Comparison of ENCODE assay signal across 9 mouse cellular contexts in the genomic region with DNA sequence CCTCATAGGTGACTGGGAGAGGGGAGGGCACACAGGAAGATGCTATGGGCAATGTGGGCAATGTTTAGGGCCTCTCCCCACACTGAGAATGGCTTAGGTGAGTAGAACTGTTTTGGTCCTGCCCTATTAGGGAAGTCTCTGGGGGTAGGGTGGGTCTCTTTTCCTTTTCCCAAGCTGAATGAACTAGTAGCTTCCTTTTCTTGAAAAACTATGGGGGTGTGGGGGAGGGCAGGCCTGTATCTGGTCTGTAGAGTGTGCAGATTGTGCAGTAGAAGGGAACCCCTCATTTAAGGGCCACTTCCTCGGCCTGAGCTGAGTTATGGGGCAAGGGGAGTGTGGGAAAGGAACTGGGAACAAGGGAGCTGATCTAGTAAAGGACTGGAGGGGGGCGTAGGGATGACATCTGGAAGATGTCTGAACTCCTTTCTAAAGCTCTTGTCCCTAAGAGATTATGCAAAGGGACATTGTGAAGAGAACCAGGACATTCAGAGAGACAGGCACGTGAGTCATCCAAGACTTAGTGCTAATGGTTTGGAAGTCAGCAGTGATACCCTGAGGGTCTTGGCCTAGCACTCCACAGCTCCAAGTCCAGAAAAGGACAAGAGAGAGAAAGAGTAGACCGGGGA. TPM values are rescaled to one million over a fixed set of nuclear protein-coding genes. Genes with fewer than 3 reads are reported as not detected.
A peak's percentile ranks its signal among the peaks of the same experiment; 100 is the strongest.
DNase-seq lines count a peak whose midpoint lies in the region; ATAC-seq and TF ChIP-seq lines count a peak whose summit lies in the region.
"Had no signal": no experiment of that assay in that cellular context is flagged by ENCODE, and none has a peak within 500 bp of the region (broad histone marks: within the 10 kb centered on the region; RNA-seq: fewer than 3 reads in every experiment).

No protein-coding gene starts in this region.

- H3K36me3 ChIP-seq in E14TG2a.4 (ENCODE audit: insufficient read depth, low read length) = no peaks in the 10 kb centered on the region
- H3K36me3 ChIP-seq in heart, embryonic 14.5 days (ENCODE audit: control insufficient read depth, insufficient read depth, low read length) = no peaks in the 10 kb centered on the region
- H3K36me3 ChIP-seq in limb, embryonic 14.5 days (ENCODE audit: control insufficient read depth, insufficient read depth, low read length) = no peaks in the 10 kb centered on the region

- H3K27ac ChIP-seq in gastrocnemius, adult 2 months = peak overlapping the region; percentile 100
- H3K27ac ChIP-seq in heart, embryonic 14.5 days (replicated peaks in 1 of 2; ENCODE audit: control insufficient read depth in 1 of 2, insufficient read depth in 1 of 2, low read depth in 2 of 2, low read length in 2 of 2) = peak overlapping the region; percentile 81 to 98
- peak overlapping the region; percentile 97 for H3K27ac ChIP-seq in limb, embryonic 14.5 days (replicated peaks; ENCODE audit: low read depth, low read length)
- H3K27ac ChIP-seq: liver, embryonic 14.5 days had no signal

- peaks cover 77% of the 10 kb centered on the region for H3K4me1 ChIP-seq in E14TG2a.4 (replicated peaks; ENCODE audit: low read depth, low read length)
- H3K4me1 ChIP-seq in heart, embryonic 14.5 days (ENCODE audit: control insufficient read depth in 2 of 2, insufficient read depth in 2 of 2, low read length in 2 of 2) = peaks cover 49 to 71% of the 10 kb centered on the region in 2 experiments
- peaks cover 56% of the 10 kb centered on the region for H3K4me1 ChIP-seq in limb, embryonic 14.5 days (ENCODE audit: control insufficient read depth, insufficient read depth, low read length)

- DNase-seq in gastrocnemius, adult 2 months = no peak
- DNase-seq in gastrocnemius, postnatal 36 days = no peak
- DNase-seq in limb, embryonic 14.5 days (ENCODE audit: low spot score) = no peak
- DNase-seq in cerebellum, postnatal 10 days = no peak
- no peak for DNase-seq in thymus, postnatal 4 days
- no peak for DNase-seq in urinary bladder, postnatal 4 days (ENCODE audit: low spot score in 2 of 2)

- ATAC-seq in heart, embryonic 14.5 days (ENCODE audit: insufficient number of reproducible peaks, insufficient read depth, low FRiP score, low read depth) = no peak
- no peak for ATAC-seq in limb, embryonic 14.5 days (ENCODE audit: low FRiP score, low read depth)

- H3K4me3 ChIP-seq in gastrocnemius, adult 2 months = peak overlapping the region; percentile 99
- peak overlapping the region; percentile 79 for H3K4me3 ChIP-seq in E14TG2a.4 (replicated peaks; ENCODE audit: low read length)
- H3K4me3 ChIP-seq in heart, embryonic 14.5 days (ENCODE audit: control insufficient read depth in 1 of 2, insufficient read depth in 1 of 2, low read depth in 1 of 2, low read length in 2 of 2) = peak overlapping the region; percentile 87 to 94
- peak overlapping the region; percentile 64 for H3K4me3 ChIP-seq in limb, embryonic 14.5 days (replicated peaks; ENCODE audit: low read length)

- H3K9ac ChIP-seq in heart, embryonic 14.5 days (ENCODE audit: low read length) = peak overlapping the region; percentile 97
- H3K9ac ChIP-seq in limb, embryonic 14.5 days (ENCODE audit: low read depth, low read length, severe bottlenecking) = peak overlapping the region; percentile 90
- H3K9ac ChIP-seq: liver, embryonic 14.5 days had no signal

- intact Hi-C loops in gastrocnemius, adult 2 months (cut with DNase I) = loop anchor here (5.0 kb wide), 1 partner anchor 36 kb away; no protein-coding TSS in a partner anchor
- intact Hi-C loops in gastrocnemius, postnatal 36 days (cut with DNase I) = loop anchor here (5.0 kb wide), 1 partner anchor 91 kb away; no protein-coding TSS in a partner anchor

- 31% methylated on average over 4 of the region's 4 CpGs for WGBS in heart, embryonic 14.5 days
- WGBS in limb, embryonic 14.5 days = 52% methylated on average over 4 of the region's 4 CpGs

- no peak for TF ChIP-seq CTCF in gastrocnemius, adult 2 months (IDR thresholded peaks at IDR 0.05)
- no peak for TF ChIP-seq CTCF in E14TG2a.4 (conservative IDR thresholded peaks at IDR 0.05; ENCODE audit: low read length)

- peak overlapping the region; percentile 77 for H3K4me2 ChIP-seq in heart, embryonic 14.5 days (ENCODE audit: low read length)
- H3K4me2 ChIP-seq in limb, embryonic 14.5 days (replicated peaks; ENCODE audit: low read depth, low read length, severe bottlenecking) = peak overlapping the region; percentile 56

- no peak for TF ChIP-seq POLR2A in limb, embryonic 14.5 days (IDR thresholded peaks at IDR 0.05; ENCODE audit: borderline replicate concordance, extremely low read depth, insufficient read depth, insufficient read length)

- H3K27me3 ChIP-seq in E14TG2a.4 (ENCODE audit: insufficient read depth, low read length) = peaks cover 18% of the 10 kb centered on the region
- H3K27me3 ChIP-seq in heart, embryonic 14.5 days (ENCODE audit: control insufficient read depth, insufficient read depth, low read length) = no peaks in the 10 kb centered on the region
- no peaks in the 10 kb centered on the region for H3K27me3 ChIP-seq in limb, embryonic 14.5 days (ENCODE audit: control insufficient read depth, insufficient read depth, low read length)

- no peaks in the 10 kb centered on the region for H3K9me3 ChIP-seq in E14TG2a.4 (ENCODE audit: low read length)
- no peaks in the 10 kb centered on the region for H3K9me3 ChIP-seq in heart, embryonic 14.5 days (ENCODE audit: control insufficient read depth, low read length)
- no peaks in the 10 kb centered on the region for H3K9me3 ChIP-seq in limb, embryonic 14.5 days (ENCODE audit: control insufficient read depth, low read length)

RNA-seq across cellular contexts. Expression of a gene that starts 2.3 kb away (rescaled TPM):
- 100 to 1,000 TPM; 212 to 217 TPM for total RNA-seq in gastrocnemius, adult 2 months (2021)
- 100 to 1,000 TPM; 171 to 208 TPM for total RNA-seq in gastrocnemius, postnatal 36 days (2021)
- 29.4 and 30.6 TPM in 2 replicates for polyA plus RNA-seq in heart, embryonic 14.5 days (2014; fragmentation: Nextera tagmentation; extraction: Ambion mirVana)
- polyA plus RNA-seq in limb, embryonic 14.5 days (2012; rRNA removed) = 21.6 and 31.4 TPM in 2 replicates
- polyA plus RNA-seq in limb, embryonic 14.5 days (2014; fragmentation: Nextera tagmentation; extraction: Ambion mirVana) = 61.5 and 61.6 TPM in 2 replicates

RNA-seq across cellular contexts. Expression of a gene that starts 24.5 kb away (rescaled TPM):
- 100 to 1,000 TPM; 423 to 463 TPM for total RNA-seq in gastrocnemius, adult 2 months (2021)
- 100 to 1,000 TPM; 441 to 447 TPM for total RNA-seq in gastrocnemius, postnatal 36 days (2021)
- polyA plus RNA-seq in heart, embryonic 14.5 days (2014; fragmentation: Nextera tagmentation; extraction: Ambion mirVana) = 234 and 253 TPM in 2 replicates
- polyA plus RNA-seq in limb, embryonic 14.5 days (2012; rRNA removed) = 530 and 577 TPM in 2 replicates
- 499 and 500 TPM in 2 replicates for polyA plus RNA-seq in limb, embryonic 14.5 days (2014; fragmentation: Nextera tagmentation; extraction: Ambion mirVana)

RNA-seq across cellular contexts. Expression of a gene that starts 37.7 kb away (rescaled TPM):
- total RNA-seq in gastrocnemius, adult 2 months (2021) = 10 to 100 TPM in 1 of 2 experiments, 1 to 10 TPM in 1; 7.9 to 10.4 TPM
- 1 to 10 TPM; 6.0 to 7.7 TPM for total RNA-seq in gastrocnemius, postnatal 36 days (2021)
- 14.5 and 15.6 TPM in 2 replicates for polyA plus RNA-seq in heart, embryonic 14.5 days (2014; fragmentation: Nextera tagmentation; extraction: Ambion mirVana)
- polyA plus RNA-seq in limb, embryonic 14.5 days (2012; rRNA removed) = 28.6 and 33.6 TPM in 2 replicates
- polyA plus RNA-seq in limb, embryonic 14.5 days (2014; fragmentation: Nextera tagmentation; extraction: Ambion mirVana) = 27.6 and 29.2 TPM in 2 replicates

RNA-seq across cellular contexts. Expression of a gene that starts 49.7 kb away (rescaled TPM):
- total RNA-seq in gastrocnemius, adult 2 months (2021) = 10 to 100 TPM; 23.5 to 27.2 TPM
- 10 to 100 TPM; 19.4 to 24.1 TPM for total RNA-seq in gastrocnemius, postnatal 36 days (2021)
- 19.8 and 26.5 TPM in 2 replicates for polyA plus RNA-seq in heart, embryonic 14.5 days (2014; fragmentation: Nextera tagmentation; extraction: Ambion mirVana)
- polyA plus RNA-seq in limb, embryonic 14.5 days (2012; rRNA removed) = 63.4 and 76.5 TPM in 2 replicates
- polyA plus RNA-seq in limb, embryonic 14.5 days (2014; fragmentation: Nextera tagmentation; extraction: Ambion mirVana) = 43.8 and 47.2 TPM in 2 replicates
